Mouse (Mus musculus) midbrain, embryonic 12.5 days (tissue): ENCODE measurements around the gene Ocln. TPM values are rescaled to one million over a fixed set of nuclear protein-coding genes. Genes with fewer than 3 reads are reported as not detected.
A peak's percentile ranks its signal among the peaks of the same experiment; 100 is the strongest.
"Not testable (repeated sequence)": the region's sequence is repeated elsewhere in the genome, so short reads cannot be mapped to it uniquely, and the experiment has no call there.

ENCODE experiments used
- ATAC-seq: fragments of 200-750 bp; cut with Nextera tagmentation; 2 replicates; pipeline ENCODE4 v1.8.0; 2017; ENCODE audit warnings: low read depth, moderate TSS enrichment, moderate library complexity; ENCODE audit not compliant: low FRiP score
- H3K27ac ChIP-seq: fragments of 300-500 bp; sonication (generic); replicated peaks from 2 replicates; pipeline ENCODE4 v1.5.1; 2016; ENCODE audit warnings: mild to moderate bottlenecking
- H3K27me3 ChIP-seq: fragments of 300-500 bp; sonication (generic); 2 replicates; pipeline ENCODE4 v1.6.1; 2016; ENCODE audit warnings: mild to moderate bottlenecking
- H3K36me3 ChIP-seq: fragments of 300-500 bp; sonication (generic); 2 replicates; pipeline ENCODE4 v1.6.1; 2016
- H3K4me1 ChIP-seq: fragments of 300-500 bp; sonication (generic); 2 replicates; pipeline ENCODE4 v1.6.1; 2016
- H3K4me2 ChIP-seq: fragments of 300-500 bp; sonication (generic); replicated peaks from 2 replicates; pipeline ENCODE4 v1.6.1; 2016; ENCODE audit warnings: mild to moderate bottlenecking, moderate library complexity
- H3K4me3 ChIP-seq: fragments of 300-500 bp; sonication (generic); 2 replicates; pipeline ENCODE4 v1.5.1; 2016; ENCODE audit warnings: mild to moderate bottlenecking
- H3K9ac ChIP-seq: fragments of 300-500 bp; sonication (generic); replicated peaks from 2 replicates; pipeline ENCODE4 v1.6.1; 2016; ENCODE audit warnings: mild to moderate bottlenecking, moderate library complexity
- H3K9me3 ChIP-seq: fragments of 300-500 bp; sonication (generic); 2 replicates; pipeline ENCODE4 v1.6.1; 2016; ENCODE audit warnings: mild to moderate bottlenecking
- WGBS: fragments of 180-500 bp; shearing (Covaris S2); methylation state at CpG from one replicate; pipeline ENCODE4 v1.1.7; 2016; 5-methylcytosine and 5-hydroxymethylcytosine counted together
- polyA plus RNA-seq: library from polyadenylated mRNA; unstranded; fragments of >200 nt; fragmentation: Nextera tagmentation; extraction: Ambion mirVana; gene quantifications from 2 replicates; pipeline ENCODE4 v1.2.1, GENCODE M21; 2016

Ocln gene
- polyA plus RNA-seq, 1 experiment from 2014 or later: 2.9 TPM

GRCm38 (mm10) chr13:100512792-100513191, 39.7 kb downstream of the Ocln start:
- Histone ChIP-seq H3K4me1 (0 out of 2 replicates have a peak, but pooled peaks cover 7% of the 10 kb centered on the region), H3K4me2 (no peak overlapping the region), H3K4me3 (no peak overlapping the region), H3K27ac (no peak overlapping the region), H3K36me3 (no peaks in the 10 kb centered on the region), H3K9ac (no peak overlapping the region), H3K27me3 (no peaks in the 10 kb centered on the region), H3K9me3 (no peaks in the 10 kb centered on the region)
- no peak for ATAC-seq
- 93% methylated on average over 2 of the region's 2 CpGs for WGBS

DNA sequence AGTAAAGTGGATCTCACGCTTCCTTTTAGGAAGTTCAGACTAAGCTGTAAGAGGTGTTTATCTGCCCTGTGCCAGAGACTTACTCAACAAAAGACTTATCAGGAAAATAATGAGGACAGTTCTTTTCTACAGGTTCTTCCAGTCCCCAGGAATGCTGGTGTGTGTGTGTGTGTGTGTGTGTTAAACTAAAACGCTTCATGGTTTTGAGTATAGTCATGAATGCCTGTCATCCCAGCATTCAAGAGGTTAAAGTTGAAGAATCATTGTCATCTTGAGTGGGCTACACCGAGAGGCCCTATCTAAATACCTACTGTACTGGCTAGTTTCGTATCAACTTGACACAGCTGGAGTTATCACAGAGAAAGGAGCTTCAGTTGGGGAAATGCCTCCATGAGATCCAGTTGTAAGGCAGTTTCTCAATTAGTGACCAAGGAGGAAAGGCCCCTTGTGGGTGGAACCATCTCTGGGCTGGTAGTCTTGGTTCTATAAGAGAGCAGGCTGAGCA, 40.6 kb downstream of the Ocln start:
- WGBS: 79% methylated on average over 4 of the region's 4 CpGs

GRCm38 (mm10) chr13:100511146-100511859, 41.2 kb downstream of the Ocln start:
- H3K36me3 ChIP-seq: no peaks in the 10 kb centered on the region
- H3K27ac ChIP-seq: no peak overlapping the region
- ATAC-seq: no peak
- H3K9ac ChIP-seq: no peak overlapping the region
- 0 out of 2 replicates have a peak, but pooled peaks cover 3% of the 10 kb centered on the region for H3K4me1 ChIP-seq
- H3K27me3 ChIP-seq: no peaks in the 10 kb centered on the region
- H3K4me2 ChIP-seq: no peak overlapping the region
- no peak overlapping the region for H3K4me3 ChIP-seq
- WGBS: 76% methylated on average over 7 of the region's 7 CpGs
- no peaks in the 10 kb centered on the region for H3K9me3 ChIP-seq

More for the DNA sequence above, 40.6 kb downstream of the Ocln start:
- no peaks in the 10 kb centered on the region for H3K9me3 ChIP-seq
- H3K36me3 ChIP-seq: no peaks in the 10 kb centered on the region
- H3K4me1 ChIP-seq: 0 out of 2 replicates have a peak, but pooled peaks cover 7% of the 10 kb centered on the region
- H3K27ac ChIP-seq: no peak overlapping the region
- no peak overlapping the region for H3K9ac ChIP-seq
- no peak overlapping the region for H3K4me2 ChIP-seq
- no peaks in the 10 kb centered on the region for H3K27me3 ChIP-seq
- H3K4me3 ChIP-seq: no peak overlapping the region
- no peak for ATAC-seq

DNA sequence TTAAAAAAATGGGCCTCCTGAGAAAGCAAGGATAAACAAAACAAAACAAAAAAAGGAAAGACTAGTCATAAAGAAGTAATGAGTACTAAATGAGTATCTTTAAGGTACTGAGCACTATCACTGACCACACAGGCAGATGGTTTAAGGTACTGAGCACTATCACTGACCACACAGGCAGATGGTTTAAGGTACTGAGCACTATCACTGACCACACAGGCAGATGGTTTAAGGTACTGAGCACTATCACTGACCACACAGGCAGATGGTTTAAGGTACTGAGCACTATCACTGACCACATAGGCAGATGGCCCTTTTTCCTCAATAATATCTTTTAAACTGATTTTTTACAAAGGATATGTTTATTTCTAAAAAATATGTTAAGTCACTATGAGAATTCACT, 52.9 kb downstream of the Ocln start:
- H3K36me3 ChIP-seq, H3K27me3 ChIP-seq: not testable (repeated sequence)

GRCm38 (mm10) chr13:100495337-100495736, 57.2 kb downstream of the Ocln start:
- Histone ChIP-seq H3K9me3 (no peaks in the 10 kb centered on the region), H3K36me3 (no peaks in the 10 kb centered on the region), H3K4me3 (no peak overlapping the region), H3K27ac (no peak overlapping the region), H3K4me2 (no peak overlapping the region), H3K9ac (no peak overlapping the region), H3K27me3 (no peaks in the 10 kb centered on the region), H3K4me1 (peaks cover 7% of the 10 kb centered on the region)
- no peak for ATAC-seq
- 87% methylated on average over 4 of the region's 4 CpGs for WGBS

More for the DNA sequence above, 52.9 kb downstream of the Ocln start:
- not testable (repeated sequence) for H3K9me3 ChIP-seq, H3K27ac ChIP-seq, H3K9ac ChIP-seq, H3K4me2 ChIP-seq, H3K4me1 ChIP-seq, ATAC-seq, H3K4me3 ChIP-seq

GRCm38 (mm10) chr13:100494370-100494769, 58.1 kb downstream of the Ocln start:
- not testable (repeated sequence) for H3K4me3 ChIP-seq, H3K9ac ChIP-seq, H3K9me3 ChIP-seq, H3K4me1 ChIP-seq, ATAC-seq, H3K4me2 ChIP-seq, H3K27me3 ChIP-seq, H3K36me3 ChIP-seq, H3K27ac ChIP-seq
- 64% methylated on average over 8 of the region's 8 CpGs for WGBS

GRCm38 (mm10) chr13:100493313-100493712, 59.2 kb downstream of the Ocln start:
- 78% methylated on average over 8 of the region's 8 CpGs for WGBS
- no peak overlapping the region for H3K4me2 ChIP-seq
- no peak for ATAC-seq

DNA sequence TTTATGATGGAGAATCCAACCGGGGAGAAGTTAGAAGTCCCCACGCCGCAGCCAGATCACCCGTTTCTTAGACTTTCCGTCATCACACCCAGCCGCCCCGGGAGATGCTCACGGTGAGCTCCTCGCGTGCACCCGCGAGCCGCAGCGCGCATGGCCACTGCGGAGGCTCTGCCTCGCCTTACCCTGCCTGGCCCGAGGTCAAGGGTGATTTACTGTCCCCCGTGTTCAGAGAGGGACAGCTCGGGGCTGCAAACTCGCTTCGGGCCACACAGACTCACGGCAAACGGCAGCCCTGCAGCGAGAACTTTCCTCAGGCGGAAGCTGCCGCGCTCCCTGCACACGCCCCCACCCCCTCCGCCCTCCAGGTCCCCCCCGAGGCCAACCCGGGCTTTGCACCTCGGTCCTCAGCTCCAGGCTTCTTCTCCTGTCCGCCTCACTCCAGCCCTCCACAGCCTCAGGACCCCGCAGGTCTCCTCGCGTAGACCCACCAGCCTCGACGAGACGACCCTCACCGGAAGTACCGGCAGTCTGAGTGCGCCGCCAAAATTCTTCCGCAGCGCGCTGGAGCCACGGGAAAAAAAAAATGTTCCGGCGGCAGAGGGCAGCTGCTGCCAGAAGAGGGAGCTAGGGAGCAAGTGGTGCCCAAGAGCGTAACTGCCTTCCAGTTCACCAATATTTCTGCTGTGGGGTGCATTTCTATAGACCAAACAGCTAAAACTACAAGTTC, 60.3 kb downstream of the Ocln start, which contains the start of gene Gtf2h2:
Gene Gtf2h2 (minus strand): TSS at position 519 of the 727 bp plus-strand sequence.
- peak; percentile 83 for ATAC-seq
- no peaks in the 10 kb centered on the region for H3K27me3 ChIP-seq
- H3K4me1 ChIP-seq: peaks cover 7% of the 10 kb centered on the region
- H3K36me3 ChIP-seq: peaks cover 17% of the 10 kb centered on the region
- whole genome bisulfite sequencing: under 1% methylated on average over 51 of the region's 51 CpGs
- H3K4me2 ChIP-seq: peak within 1 kb of the TSS; percentile 70
- peak within 1 kb of the TSS; percentile 87 for H3K27ac ChIP-seq
- H3K9me3 ChIP-seq: no peaks in the 10 kb centered on the region
- H3K9ac ChIP-seq: peak within 1 kb of the TSS; percentile 87
- peak within 1 kb of the TSS; percentile 92 for H3K4me3 ChIP-seq

More at GRCm38 (mm10) chr13:100493313-100493712, 59.2 kb downstream of the Ocln start:
- Histone ChIP-seq H3K9ac (no peak overlapping the region), H3K4me3 (no peak overlapping the region), H3K4me1 (peaks cover 7% of the 10 kb centered on the region), H3K36me3 (peaks cover 6% of the 10 kb centered on the region), H3K27me3 (no peaks in the 10 kb centered on the region), H3K9me3 (no peaks in the 10 kb centered on the region), H3K27ac (no peak overlapping the region)

- Histone ChIP-seq H3K36me3 (peaks cover 23% of the 10 kb centered on the region), H3K4me2 (peak overlapping the region; percentile 70), H3K4me1 (peaks cover 7% of the 10 kb centered on the region), H3K27me3 (no peaks in the 10 kb centered on the region), H3K27ac (peak overlapping the region; percentile 87; the same call in 1 of the 2 replicates), H3K9me3 (no peaks in the 10 kb centered on the region), H3K4me3 (peak overlapping the region; percentile 92), H3K9ac (peak overlapping the region; percentile 87)
- ATAC-seq: peak; percentile 44; the same call in 1 of the 2 replicates
- 19% methylated on average over 6 of the region's 6 CpGs for WGBS
Measured at GRCm38 (mm10) chr13:100491623-100492022, 60.9 kb downstream of the Ocln start.

- Histone ChIP-seq H3K4me3 (no peak overlapping the region), H3K9ac (no peak overlapping the region), H3K4me2 (no peak overlapping the region), H3K27me3 (no peaks in the 10 kb centered on the region), H3K9me3 (no peaks in the 10 kb centered on the region), H3K4me1 (peaks cover 7% of the 10 kb centered on the region), H3K36me3 (peaks cover 28% of the 10 kb centered on the region), H3K27ac (no peak overlapping the region)
- WGBS: 88% methylated on average over 5 of the region's 5 CpGs
- no peak for ATAC-seq
Measured at GRCm38 (mm10) chr13:100490424-100490823, 62.1 kb downstream of the Ocln start.

- no peaks in the 10 kb centered on the region for H3K4me1 ChIP-seq
- no peak overlapping the region for H3K27ac ChIP-seq
- H3K9ac ChIP-seq: no peak overlapping the region
- H3K9me3 ChIP-seq: no peaks in the 10 kb centered on the region
- no peak for ATAC-seq
- peaks cover 66% of the 10 kb centered on the region for H3K36me3 ChIP-seq
- H3K27me3 ChIP-seq: no peaks in the 10 kb centered on the region
- no peak overlapping the region for H3K4me3 ChIP-seq
- no peak overlapping the region for H3K4me2 ChIP-seq
- WGBS: 97% methylated on average over 7 of the region's 7 CpGs
Measured at GRCm38 (mm10) chr13:100483610-100484009, 68.9 kb downstream of the Ocln start.
